Mouse (Mus musculus) cortical plate, adult 2 months (tissue): ENCODE data around the gene Sc5d. TPM values are rescaled to one million over a fixed set of nuclear protein-coding genes. Genes with fewer than 3 reads are reported as not detected.

Experiments
- H3K27ac ChIP-seq: fragments of 200-500 bp; 2 replicates; pipeline ENCODE4 v1.5.1; 2012; ENCODE audit warnings: low read length, control low read depth, inconsistent platforms; ENCODE audit not compliant: insufficient read depth
- H3K4me1 ChIP-seq: fragments of 200-500 bp; 2 replicates; pipeline ENCODE4 v1.6.1; 2011; ENCODE audit warnings: low read length; ENCODE audit not compliant: control insufficient read depth, insufficient read depth
- H3K4me3 ChIP-seq: fragments of 200-500 bp; 2 replicates; pipeline ENCODE4 v1.5.1; 2011; ENCODE audit warnings: mild to moderate bottlenecking, low read length, control low read depth; ENCODE audit not compliant: insufficient read depth
- CTCF ChIP-seq: fragments of 200-500 bp; IDR thresholded peaks from 2 replicates; pipeline ENCODE4 v1.5.1; 2011; ENCODE audit warnings: mild to moderate bottlenecking, control low read depth, low read length; ENCODE audit not compliant: insufficient read depth; ENCODE audit errors: extremely low read depth
- POLR2A ChIP-seq: fragments of 200-500 bp; IDR thresholded peaks from 2 replicates; pipeline ENCODE4 v1.6.1; 2011; ENCODE audit warnings: mild to moderate bottlenecking, low read length, control low read depth; ENCODE audit not compliant: insufficient read depth; ENCODE audit errors: extremely low read depth
- polyA plus RNA-seq: library from polyadenylated mRNA; depleted of rRNA; stranded (reverse); fragments of >200 nt; gene quantifications from 2 replicates; pipeline ENCODE4 v1.2.3, GENCODE M21; 2012

Gene Sc5d
- polyA plus RNA-seq, 1 experiment: 90.6 TPM

- no peak overlapping the region for H3K27ac ChIP-seq
Measured at GRCm38 (mm10) chr9:42230333-42230732, 33.7 kb downstream of the Sc5d start.

DNA sequence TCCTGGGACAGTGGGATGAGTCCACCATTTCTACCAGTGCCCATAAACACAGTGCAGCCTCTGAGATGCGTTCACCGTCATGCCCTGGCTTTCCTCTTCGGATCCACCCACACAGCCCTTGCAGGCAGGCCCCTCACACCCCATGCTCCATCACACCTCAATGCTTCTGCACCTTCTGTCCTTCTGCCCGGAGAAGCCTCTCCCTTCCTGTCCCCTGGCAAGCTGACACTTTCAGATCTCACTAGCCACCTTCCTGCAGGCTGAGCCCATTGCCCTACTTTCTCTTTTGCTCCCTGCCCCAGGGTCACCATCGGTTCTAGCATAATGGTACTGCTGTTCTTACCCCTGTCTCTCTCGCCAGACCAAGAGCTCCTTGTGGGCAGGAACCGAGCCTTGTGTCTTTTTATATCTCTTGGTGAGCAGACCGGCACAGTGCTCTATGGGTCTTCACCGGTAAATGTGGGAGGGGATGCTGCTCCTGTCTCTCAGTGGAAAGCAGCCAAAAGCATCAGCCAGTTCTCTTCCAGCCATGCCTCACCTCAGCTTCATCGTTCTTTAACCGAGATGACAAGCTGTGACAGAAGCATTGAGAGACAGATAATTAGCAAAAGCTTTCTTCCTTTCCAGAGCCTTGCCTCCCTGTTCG, 34.5 kb downstream of the Sc5d start:
- TF ChIP-seq POLR2A (no peak), CTCF (no peak)
- Histone ChIP-seq H3K27ac (no peak overlapping the region), H3K4me3 (no peak overlapping the region), H3K4me1 (no peaks in the 10 kb centered on the region; the same call in 1 of the 2 replicates)

More at GRCm38 (mm10) chr9:42230333-42230732, 33.7 kb downstream of the Sc5d start:
- TF ChIP-seq POLR2A (no peak), CTCF (no peak)
- Histone ChIP-seq H3K4me3 (no peak overlapping the region), H3K4me1 (no peaks in the 10 kb centered on the region; the same call in 1 of the 2 replicates)

DNA sequence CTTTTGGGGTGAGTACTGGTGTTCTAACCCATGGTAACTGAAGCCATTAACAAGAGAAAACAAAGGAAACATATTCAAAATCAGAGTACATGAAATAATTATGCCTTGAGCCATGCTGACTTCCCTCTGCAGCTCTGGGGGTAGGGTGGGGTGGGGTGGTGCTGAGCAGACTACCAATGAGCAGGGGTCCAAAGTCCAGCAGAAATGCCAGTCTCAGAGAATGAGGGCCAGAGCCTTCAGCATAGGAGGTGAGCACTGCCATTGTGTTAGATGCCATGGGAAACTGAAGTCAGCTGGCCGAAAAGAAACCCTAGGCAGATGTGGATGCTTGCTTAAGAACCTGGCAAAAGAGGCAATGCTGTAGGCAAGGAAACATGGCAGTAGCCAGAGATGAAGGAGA, 36.3 kb downstream of the Sc5d start:
- no peaks in the 10 kb centered on the region; the same call in 1 of the 2 replicates for H3K4me1 ChIP-seq
- no peak overlapping the region for H3K4me3 ChIP-seq
- TF ChIP-seq POLR2A (no peak), CTCF (no peak)
- no peak overlapping the region for H3K27ac ChIP-seq

- TF ChIP-seq CTCF: no peak
- TF ChIP-seq POLR2A: no peak
- no peaks in the 10 kb centered on the region for H3K4me1 ChIP-seq
- H3K4me3 ChIP-seq: no peak overlapping the region
- H3K27ac ChIP-seq: no peak overlapping the region
Measured at GRCm38 (mm10) chr9:42219001-42219660, 44.9 kb downstream of the Sc5d start.

DNA sequence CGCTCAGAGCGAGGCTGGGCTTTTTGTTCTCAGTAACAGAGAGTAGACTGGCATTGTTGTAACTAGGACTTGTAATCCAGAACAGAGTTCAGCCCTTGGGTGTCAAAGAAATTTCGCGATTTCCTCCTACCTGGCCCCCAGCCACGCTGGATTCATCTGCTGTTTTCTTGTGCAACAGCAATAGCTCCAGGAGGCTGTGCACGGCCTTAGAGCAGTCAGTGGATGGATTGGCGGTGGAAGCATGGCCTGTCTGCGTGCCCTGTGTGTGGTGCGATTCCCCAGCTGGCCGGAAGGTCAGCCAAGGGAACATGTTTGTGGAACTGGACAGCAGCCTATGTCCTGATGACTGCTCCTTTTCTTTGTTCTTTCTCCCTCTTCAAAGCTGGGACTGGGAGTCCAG, 46.4 kb downstream of the Sc5d start:
- Histone ChIP-seq H3K4me1 (no peaks in the 10 kb centered on the region), H3K4me3 (no peak overlapping the region), H3K27ac (no peak overlapping the region)
- TF ChIP-seq CTCF (no peak), POLR2A (no peak)

DNA sequence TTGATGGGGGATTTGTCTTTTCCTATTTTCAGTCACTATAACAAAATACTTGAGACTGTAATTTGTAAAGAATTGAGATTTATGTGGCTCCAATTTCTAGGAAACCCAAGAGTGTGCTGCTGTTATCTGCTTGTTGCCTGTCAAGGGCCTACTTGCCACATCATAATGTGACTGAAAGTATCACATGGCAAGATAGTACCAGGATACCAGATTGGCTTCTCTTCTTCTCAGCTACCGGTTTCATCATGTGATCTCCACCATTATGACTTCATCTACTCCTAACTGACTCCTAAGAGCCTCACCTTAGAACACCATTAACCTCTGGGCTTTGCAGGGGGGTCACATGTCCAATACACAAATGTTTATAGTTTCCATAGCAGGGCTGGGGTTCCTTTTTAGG, 49.9 kb downstream of the Sc5d start:
- no peak overlapping the region for H3K4me3 ChIP-seq
- no peak overlapping the region for H3K27ac ChIP-seq
- TF ChIP-seq CTCF (no peak), POLR2A (no peak)
- H3K4me1 ChIP-seq: peaks cover 1% of the 10 kb centered on the region; the same call in 1 of the 2 replicates

GRCm38 (mm10) chr9:42213142-42213541, 50.9 kb downstream of the Sc5d start:
- Histone ChIP-seq H3K4me1 (peaks cover 1% of the 10 kb centered on the region; the same call in 1 of the 2 replicates), H3K4me3 (no peak overlapping the region), H3K27ac (no peak overlapping the region)
- TF ChIP-seq POLR2A (no peak), CTCF (no peak)

DNA sequence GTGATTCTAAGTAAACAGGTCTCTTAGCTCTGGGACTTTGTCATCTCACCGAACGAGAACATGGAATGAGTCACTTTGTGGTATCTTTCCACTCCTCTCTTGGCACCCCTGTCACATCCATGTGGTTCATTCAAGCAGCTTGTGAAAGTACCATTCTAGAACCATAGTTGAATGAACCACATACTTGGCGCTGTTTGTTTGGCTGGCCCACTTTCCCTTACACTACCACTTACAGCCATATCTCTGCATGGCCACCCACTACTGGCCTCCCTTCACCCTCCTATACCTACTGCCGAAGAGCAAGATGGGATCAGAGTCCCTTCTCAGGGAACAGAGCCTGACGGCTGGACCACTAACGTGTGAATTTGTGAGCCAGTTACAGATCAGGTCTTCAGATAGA, 54.4 kb downstream of the Sc5d start:
- H3K27ac ChIP-seq: no peak overlapping the region
- H3K4me3 ChIP-seq: no peak overlapping the region
- TF ChIP-seq CTCF (no peak), POLR2A (no peak)
- H3K4me1 ChIP-seq: peaks cover 3% of the 10 kb centered on the region; the same call in 1 of the 2 replicates

DNA sequence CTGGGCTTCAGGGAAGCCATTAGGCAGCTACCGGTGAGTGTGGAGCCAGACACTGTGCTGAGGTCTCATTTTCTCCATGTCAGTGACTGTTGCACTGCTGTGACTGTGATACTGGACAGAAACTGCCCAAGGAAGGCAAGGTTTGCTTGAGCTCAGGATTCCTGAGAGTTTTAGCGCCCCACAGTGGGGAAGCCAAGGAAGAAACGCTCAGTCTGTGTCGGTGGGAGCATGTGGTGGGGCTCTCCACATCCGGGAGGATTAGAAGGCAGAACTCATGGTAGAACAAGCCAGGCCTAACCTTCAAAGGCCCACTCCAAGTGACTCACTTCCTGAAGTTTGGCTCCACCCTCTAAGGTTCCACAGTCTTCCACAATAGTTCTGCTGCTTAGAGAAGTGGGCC, 55.6 kb downstream of the Sc5d start:
- H3K4me1 ChIP-seq: peaks cover 3% of the 10 kb centered on the region; the same call in 1 of the 2 replicates
- no peak overlapping the region for H3K27ac ChIP-seq
- TF ChIP-seq POLR2A: no peak
- TF ChIP-seq CTCF: peak; percentile 69
- no peak overlapping the region for H3K4me3 ChIP-seq

- Histone ChIP-seq H3K4me1 (peaks cover 3% of the 10 kb centered on the region; the same call in 1 of the 2 replicates), H3K4me3 (no peak overlapping the region), H3K27ac (no peak overlapping the region)
- TF ChIP-seq CTCF: no peak
- no peak for TF ChIP-seq POLR2A
Measured at GRCm38 (mm10) chr9:42206750-42207149, 57.3 kb downstream of the Sc5d start.
